Mouse (Mus musculus): ENCODE data around the gene Kcnj2.

The Kcnj2 gene

GRCm38 (mm10) chr11:111088812-111089211 is 22.8 kb downstream of the Kcnj2 start:
- DNase-seq (ENCODE audit: low spot score in 2 of 2): no peak

DNA sequence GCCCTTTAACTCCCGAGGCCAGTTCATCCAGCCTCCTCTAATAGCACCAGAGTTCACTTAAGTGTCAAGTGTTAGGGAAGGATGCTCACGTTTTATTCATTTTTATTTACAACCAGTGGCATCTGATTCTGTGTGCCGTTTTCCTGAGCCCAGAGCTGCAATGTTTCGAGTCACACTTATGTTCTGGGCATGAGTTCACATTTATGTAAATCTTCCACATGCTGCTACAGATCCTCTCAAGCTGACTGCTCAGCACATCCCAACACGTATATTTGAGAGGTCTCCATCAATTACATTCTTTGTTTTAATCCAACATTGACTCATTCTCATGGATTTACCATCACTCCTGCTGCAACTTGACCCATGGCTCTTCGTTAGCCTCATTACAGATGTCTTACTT is 25.2 kb downstream of the Kcnj2 start:
- no peak for DNase-seq (ENCODE audit: low spot score in 2 of 2)

DNA sequence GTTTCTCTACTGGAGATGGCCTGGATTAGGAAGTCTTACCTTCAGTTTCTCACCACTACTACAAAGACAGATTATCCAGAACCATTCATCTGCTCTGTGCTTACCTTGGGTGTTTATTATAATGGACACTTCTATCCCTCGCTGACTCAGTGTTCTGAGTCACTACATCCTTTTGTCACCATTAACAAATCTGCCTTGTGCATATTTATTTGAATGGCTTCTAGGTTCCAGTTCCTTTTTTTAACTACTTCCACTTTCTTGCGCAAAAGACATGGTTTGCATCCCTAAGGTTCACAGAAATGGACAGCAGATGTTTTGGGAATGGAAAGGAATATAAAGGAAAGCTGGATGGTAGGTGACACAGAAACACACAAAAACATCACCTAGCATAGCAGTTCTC is 27.0 kb downstream of the Kcnj2 start:
- DNase-seq (ENCODE audit: low spot score in 2 of 2): peak in 1 of 2 experiments; percentile 17

DNA sequence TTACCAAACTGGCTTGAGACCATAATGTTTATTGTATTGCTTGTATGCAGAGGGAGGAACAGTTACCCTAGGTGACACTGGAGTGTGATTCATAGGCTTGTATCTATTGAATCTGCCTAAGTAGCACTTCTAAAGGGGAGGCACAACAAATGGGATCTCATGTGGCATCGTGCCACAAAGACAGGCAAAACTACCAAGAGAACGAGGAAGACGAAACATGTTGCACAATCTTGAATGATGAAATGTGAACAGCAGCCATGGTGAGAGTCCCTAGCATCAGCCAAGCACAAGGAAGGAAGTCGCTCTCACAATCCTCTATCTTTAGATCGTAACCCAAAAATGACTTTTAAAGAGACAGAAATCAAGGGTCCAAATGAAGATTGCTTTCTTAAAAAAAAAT is 30.6 kb downstream of the Kcnj2 start:
- DNase-seq (ENCODE audit: low spot score in 2 of 2): peak; percentile 49 to 52

- DNase-seq (ENCODE audit: low spot score in 2 of 2): no peak
These were observed 34.2 kb downstream of the Kcnj2 start for GRCm38 (mm10) chr11:111100131-111100530.

- no peak for DNase-seq (ENCODE audit: low spot score in 2 of 2)
These were observed 34.7 kb downstream of the Kcnj2 start for GRCm38 (mm10) chr11:111100651-111101050.

DNA sequence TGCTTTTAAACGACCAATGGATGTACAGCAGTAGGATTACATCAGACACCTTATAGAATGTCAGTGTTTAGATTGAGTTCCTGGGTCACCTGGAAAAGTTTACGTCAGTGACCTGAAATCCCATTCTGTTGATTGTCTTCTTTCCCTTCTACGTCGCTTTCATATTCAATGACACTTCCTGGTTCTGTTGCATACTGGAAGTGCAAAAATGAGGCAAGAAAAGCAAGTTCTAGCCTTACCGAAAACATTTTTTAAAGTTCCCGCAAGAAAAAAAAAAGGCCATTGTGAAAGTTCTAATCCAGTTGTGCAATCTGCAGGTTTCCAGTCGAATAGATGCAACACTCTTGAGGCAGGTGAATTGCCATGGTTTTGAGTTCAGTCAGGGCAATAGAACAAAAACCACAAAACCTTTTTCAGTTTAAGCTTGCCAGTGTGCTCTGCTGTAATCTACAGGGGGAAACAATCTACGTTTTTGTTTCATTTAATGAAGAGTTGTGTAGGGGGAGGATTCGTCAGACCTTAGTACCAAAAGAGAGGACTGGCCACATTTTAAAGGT is 35.7 kb downstream of the Kcnj2 start:
- DNase-seq (ENCODE audit: low spot score in 2 of 2): no peak

GRCm38 (mm10) chr11:111104422-111104821 is 38.5 kb downstream of the Kcnj2 start:
- no peak for DNase-seq (ENCODE audit: low spot score in 2 of 2)

- no peak for DNase-seq (ENCODE audit: low spot score in 2 of 2)
These were observed 42.2 kb downstream of the Kcnj2 start for GRCm38 (mm10) chr11:111108130-111108529.

GRCm38 (mm10) chr11:111121514-111121913 is 55.5 kb downstream of the Kcnj2 start:
- DNase-seq (ENCODE audit: low spot score in 2 of 2): no peak

DNA sequence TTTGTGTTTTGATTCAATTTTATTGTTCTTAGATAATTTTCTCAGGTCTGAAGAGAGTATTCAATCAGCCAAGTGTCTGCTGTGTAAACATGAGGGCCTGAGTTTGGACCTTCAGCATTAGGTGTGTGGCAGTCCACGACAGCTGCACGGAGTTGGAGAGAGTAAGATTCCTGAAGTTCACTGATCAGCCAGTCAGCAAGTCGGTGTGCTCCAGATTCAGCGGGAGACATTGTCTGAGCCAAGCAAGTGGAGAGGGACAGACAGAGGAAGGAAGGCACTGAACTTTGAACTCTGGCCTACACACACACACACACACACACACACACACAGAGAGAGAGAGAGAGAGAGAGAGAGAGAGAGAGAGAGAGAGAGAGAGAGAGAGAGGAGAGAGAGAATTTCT is 57.4 kb downstream of the Kcnj2 start:
- DNase-seq (ENCODE audit: low spot score in 2 of 2): no peak

GRCm38 (mm10) chr11:111125963-111126362 is 60.0 kb downstream of the Kcnj2 start:
- DNase-seq (ENCODE audit: low spot score in 2 of 2): no peak

All from heart, adult 9 months (tissue).